Mouse (Mus musculus) CH12.LX (cell line): ENCODE data around the gene Anapc7. TPM values are rescaled to one million over a fixed set of nuclear protein-coding genes. Genes with fewer than 3 reads are reported as not detected.
A peak's percentile ranks its signal among the peaks of the same experiment; 100 is the strongest.

Source experiments
- DNase-seq: peaks from one replicate; pipeline ENCODE4 v3.0.0-alpha.2; 2013; ENCODE audit errors: extremely low read depth
- H3K27ac ChIP-seq: 2 replicates; pipeline ENCODE4 v1.5.1; 2012; ENCODE audit warnings: low read depth, mild to moderate bottlenecking, control low read depth, moderate library complexity; ENCODE audit not compliant: insufficient read depth
- H3K27me3 ChIP-seq: replicated peaks from 2 replicates; pipeline ENCODE3; 2012; ENCODE audit warnings: inconsistent platforms
- H3K36me3 ChIP-seq, 2 experiments: replicated peaks in 1 of 2; 2 replicates each; pipeline versions ENCODE3 to v1.6.1; 2012; ENCODE audit warnings: inconsistent platforms in 1 of 2, low read length in 1 of 2, mild to moderate bottlenecking in 1 of 2, mixed read lengths in 1 of 2, moderate library complexity in 1 of 2; ENCODE audit not compliant: control insufficient read depth in 1 of 2, insufficient read depth in 1 of 2
- H3K4me1 ChIP-seq, 2 experiments: 2 replicates each; pipeline ENCODE4 v1.6.1; 2012; ENCODE audit warnings: inconsistent platforms in 1 of 2, moderate library complexity in 1 of 2; ENCODE audit not compliant: insufficient read depth in 2 of 2, control insufficient read depth in 1 of 2
- H3K4me2 ChIP-seq: 2 replicates; pipeline ENCODE4 v1.6.1; 2012; ENCODE audit warnings: low read depth, mild to moderate bottlenecking, control low read depth; ENCODE audit not compliant: poor library complexity, insufficient read depth, severe bottlenecking
- H3K4me3 ChIP-seq, 3 experiments: fragments of 150-350 bp in 1 of 3; sonication (generic) in 1 of 3; replicated peaks in 1 of 3; 2 replicates each; pipeline versions ENCODE3 to v1.5.1; 2011 to 2012; ENCODE audit warnings: low read depth in 2 of 3, low read length in 2 of 3, mild to moderate bottlenecking in 2 of 3, moderate library complexity in 2 of 3, control low read depth in 1 of 3, improper control_type of control experiment in 1 of 3, inconsistent platforms in 1 of 3, mixed read lengths in 1 of 3; ENCODE audit not compliant: poor library complexity in 1 of 3
- H3K79me2 ChIP-seq: replicated peaks from 2 replicates; pipeline ENCODE4 v1.6.1; 2012; ENCODE audit warnings: mild to moderate bottlenecking, moderate library complexity; ENCODE audit not compliant: control insufficient read depth, poor library complexity, insufficient read depth, severe bottlenecking; ENCODE audit errors: extremely low read depth
- H3K9ac ChIP-seq: 2 replicates; pipeline ENCODE4 v1.6.1; 2012; ENCODE audit warnings: low read depth, mild to moderate bottlenecking, control low read depth, moderate library complexity; ENCODE audit not compliant: insufficient read depth
- H3K9me3 ChIP-seq: replicated peaks from 2 replicates; pipeline ENCODE3; 2012; ENCODE audit warnings: low read length, inconsistent platforms, mixed read lengths
- CTCF ChIP-seq, 2 experiments: IDR thresholded peaks in 1 of 2; conservative IDR thresholded peaks in 1 of 2; 2 replicates each; pipeline ENCODE4 v1.5.1; 2011 to 2012; ENCODE audit warnings: low read depth in 2 of 2, low read length in 2 of 2, improper control_type of control experiment in 1 of 2, inconsistent platforms in 1 of 2, mild to moderate bottlenecking in 1 of 2, moderate library complexity in 1 of 2
- E2F4 ChIP-seq: IDR thresholded peaks from 2 replicates; pipeline ENCODE4 v1.6.1; 2011; ENCODE audit warnings: low read depth, low read length, improper control_type of control experiment; ENCODE audit not compliant: insufficient replicate concordance
- GABPA ChIP-seq: IDR thresholded peaks from 2 replicates; pipeline ENCODE4 v1.6.1; 2012; ENCODE audit warnings: low read depth, low read length, improper control_type of control experiment, inconsistent platforms; ENCODE audit not compliant: insufficient replicate concordance
- JUN ChIP-seq: IDR thresholded peaks from 2 replicates; pipeline ENCODE4 v1.6.1; 2011; ENCODE audit warnings: low read depth, mild to moderate bottlenecking, low read length, improper control_type of control experiment, moderate library complexity; ENCODE audit not compliant: insufficient read depth
- NELFE ChIP-seq: IDR thresholded peaks from 2 replicates; pipeline ENCODE4 v1.6.1; 2011; ENCODE audit warnings: low read depth, low read length, improper control_type of control experiment
- PAX5 ChIP-seq: IDR thresholded peaks from 2 replicates; pipeline ENCODE4 v1.6.1; 2012; ENCODE audit warnings: low read length, inconsistent platforms, mixed read lengths
- RAD21 ChIP-seq: IDR thresholded peaks from 2 replicates; pipeline ENCODE4 v1.6.1; 2011; ENCODE audit warnings: low read depth, mild to moderate bottlenecking, low read length, improper control_type of control experiment, moderate library complexity
- RCOR1 ChIP-seq: conservative IDR thresholded peaks from 2 replicates; pipeline ENCODE4 v1.6.1; 2012; ENCODE audit warnings: low read depth, mild to moderate bottlenecking, inconsistent platforms, low read length, improper control_type of control experiment
- SIN3A ChIP-seq: IDR thresholded peaks from 2 replicates; pipeline ENCODE4 v1.6.1; 2012; ENCODE audit warnings: low read length, improper control_type of control experiment, inconsistent platforms
- SMC3 ChIP-seq: IDR thresholded peaks from 2 replicates; pipeline ENCODE4 v1.6.1; 2011; ENCODE audit warnings: low read depth, low read length, improper control_type of control experiment
- TBP ChIP-seq: conservative IDR thresholded peaks from 2 replicates; pipeline ENCODE4 v1.6.1; 2011; ENCODE audit warnings: low read depth, low read length, improper control_type of control experiment
- TCF12 ChIP-seq: IDR thresholded peaks from 2 replicates; pipeline ENCODE4 v1.6.1; 2014; ENCODE audit warnings: low read depth, mild to moderate bottlenecking, inconsistent platforms, low read length, improper control_type of control experiment
- USF2 ChIP-seq: conservative IDR thresholded peaks from 2 replicates; pipeline ENCODE4 v1.6.1; 2011; ENCODE audit warnings: low read depth, low read length, improper control_type of control experiment
- ZC3H11A ChIP-seq: IDR thresholded peaks from 2 replicates; pipeline ENCODE4 v1.6.1; 2012; ENCODE audit warnings: low read depth, mild to moderate bottlenecking, inconsistent platforms, low read length, improper control_type of control experiment
- dilution Hi-C: fragments of 300-500 bp; cut with MboI; formaldehyde crosslinking; loops from 2 replicates; pipeline ENCODE4 v1.14.3; 2020; ENCODE audit warnings: low sequenced_read_pairs; ENCODE audit not compliant: extremely low pct_unique_long_range_greater_than_20kb, extremely low pct_ligation_motif_present
- in situ Hi-C: fragments of 300-500 bp; cut with MboI; formaldehyde crosslinking; loops from 3 replicates; pipeline ENCODE4 v1.14.3; 2019; ENCODE audit warnings: low sequenced_read_pairs, low pct_ligation_motif_present, low pct_unique_long_range_greater_than_20kb, mixed read lengths
- polyA plus RNA-seq: library from polyadenylated mRNA; unstranded; fragments of >175 nt; gene quantifications from 2 replicates; pipeline ENCODE4 v1.2.1, GENCODE M21; 2012; ENCODE audit warnings: low read depth; ENCODE audit not compliant: insufficient read length
- total RNA-seq, 2 experiments: library from RNA; depleted of rRNA; stranded (reverse); fragments of 300-350 nt in 1 of 2; fragments of >200 nt in 1 of 2; gene quantifications; 2 replicates each; pipeline ENCODE4 v1.2.3; 2012 to 2014

Gene Anapc7
- total and polyA plus RNA-seq, 3 experiments: 21.3 to 43.3 (median 39.4) TPM

DNA sequence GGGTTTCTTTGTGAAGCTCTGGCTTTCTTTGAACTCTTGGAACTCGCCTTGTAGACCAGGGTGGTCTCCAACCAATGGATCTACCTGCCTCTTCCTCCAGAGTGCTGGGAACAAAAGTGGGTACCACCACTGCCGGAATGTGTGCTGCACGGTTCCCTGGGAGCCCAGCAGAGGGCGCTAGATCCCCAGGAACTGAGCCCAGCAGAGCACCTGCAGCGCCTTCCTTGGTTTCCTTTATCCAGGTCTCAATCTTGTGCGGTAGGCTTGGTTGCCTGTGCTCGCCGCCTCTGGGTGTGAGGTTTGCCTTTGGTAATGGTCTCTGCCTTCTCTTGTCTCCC lies 20.2 kb upstream of the Anapc7 start:
- Histone ChIP-seq H3K9me3 (no peaks in the 10 kb centered on the region), H3K36me3 (peaks cover 78 to 98% of the 10 kb centered on the region in 2 experiments), H3K27me3 (no peaks in the 10 kb centered on the region), H3K4me1 (peaks cover 0 to 27% of the 10 kb centered on the region in 2 experiments; a peak in 2 of 4 replicates), H3K27ac (no peak overlapping the region), H3K79me2 (peaks cover 16% of the 10 kb centered on the region; the same call in 1 of the 2 replicates), H3K9ac (no peak overlapping the region), H3K4me2 (no peak overlapping the region), H3K4me3 (no peak overlapping the region)
- TF ChIP-seq NELFE: no peak
- TF ChIP-seq CTCF (conservative IDR thresholded peaks at IDR 0.05 in 1 of 2, IDR thresholded peaks at IDR 0.05 in 1 of 2; ENCODE audit: low read depth in 2 of 2, low read length in 2 of 2): peak; percentile 79 to 88
- no peak for TF ChIP-seq TBP
- no peak for TF ChIP-seq PAX5
- TF ChIP-seq RAD21: peak; percentile 68
- TF ChIP-seq RCOR1: no peak
- peak; percentile 52 for TF ChIP-seq SMC3
- dilution Hi-C loops (no loop called here), in situ Hi-C loops (no loop called here)
- DNase-seq: no peak

DNA sequence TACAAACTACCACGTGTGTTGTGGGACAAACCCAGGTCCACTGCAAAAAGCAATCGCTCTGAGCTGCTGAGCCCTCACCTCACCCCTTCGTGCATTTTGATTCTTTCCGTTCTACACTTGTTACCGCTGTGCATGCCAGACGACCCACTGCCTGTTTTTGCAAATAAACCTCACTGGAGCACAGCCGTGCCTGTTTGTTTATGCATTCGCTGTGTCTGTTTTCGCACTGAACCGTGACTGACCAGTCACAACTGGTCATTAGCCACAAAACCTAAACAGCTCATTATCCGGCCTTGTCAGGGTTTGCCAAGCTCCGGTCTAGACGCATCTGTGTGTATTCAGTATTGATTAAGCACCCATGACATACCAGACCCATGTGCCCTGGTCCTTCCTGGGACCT lies 19.3 kb upstream of the Anapc7 start:
- Histone ChIP-seq H3K4me2 (no peak overlapping the region), H3K4me1 (peaks cover 0 to 20% of the 10 kb centered on the region in 2 experiments; a peak in 2 of 4 replicates), H3K4me3 (no peak overlapping the region), H3K27me3 (no peaks in the 10 kb centered on the region), H3K9me3 (no peaks in the 10 kb centered on the region), H3K27ac (no peak overlapping the region), H3K9ac (no peak overlapping the region), H3K79me2 (peaks cover 13% of the 10 kb centered on the region; the same call in 1 of the 2 replicates), H3K36me3 (peaks cover 80 to 99% of the 10 kb centered on the region in 2 experiments)
- TF ChIP-seq TCF12: no peak
- TF ChIP-seq E2F4: no peak
- no peak for TF ChIP-seq USF2
- dilution Hi-C loops (no loop called here), in situ Hi-C loops (no loop called here)
- no peak for DNase-seq

DNA sequence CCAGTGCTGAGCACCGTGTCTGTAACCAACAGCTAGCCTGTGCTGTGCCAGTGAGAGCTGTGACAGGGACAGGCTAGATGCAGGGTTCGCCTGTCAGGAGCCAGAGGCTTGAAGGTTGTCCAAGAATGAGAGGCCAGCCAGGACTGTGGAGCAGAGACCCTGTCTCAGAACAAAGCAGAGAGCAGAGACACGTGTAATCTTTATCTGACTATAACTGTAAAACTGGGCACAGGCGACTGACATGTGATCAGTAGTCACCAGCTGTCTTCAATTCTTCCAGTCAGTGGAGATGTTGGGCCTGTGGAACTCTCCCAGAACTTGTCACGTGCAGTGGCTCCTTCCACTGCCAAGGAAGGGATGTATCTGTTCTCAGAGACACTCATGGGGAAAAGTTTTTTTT lies 18.7 kb upstream of the Anapc7 start:
- in situ Hi-C loops (no loop called here), dilution Hi-C loops (no loop called here)
- Histone ChIP-seq H3K27me3 (no peaks in the 10 kb centered on the region), H3K4me3 (no peak overlapping the region), H3K79me2 (peaks cover 11% of the 10 kb centered on the region; the same call in 1 of the 2 replicates), H3K27ac (no peak overlapping the region), H3K36me3 (peaks cover 79 to 99% of the 10 kb centered on the region in 2 experiments), H3K4me2 (no peak overlapping the region), H3K4me1 (peaks cover 0 to 14% of the 10 kb centered on the region in 2 experiments; a peak in 2 of 4 replicates), H3K9me3 (no peaks in the 10 kb centered on the region), H3K9ac (no peak overlapping the region)
- no peak for DNase-seq
- no peak for TF ChIP-seq ZC3H11A
- TF ChIP-seq SIN3A: no peak
- TF ChIP-seq TCF12: no peak
- no peak for TF ChIP-seq GABPA
- TF ChIP-seq CTCF (conservative IDR thresholded peaks at IDR 0.05 in 1 of 2, IDR thresholded peaks at IDR 0.05 in 1 of 2; ENCODE audit: low read depth in 2 of 2, low read length in 2 of 2): no peak
- TF ChIP-seq JUN: no peak
